Mouse (Mus musculus) splenic B cell, adult 2 months (primary cell): ENCODE measurements at regions not wholly inside any gene's neighbourhood (a gene's known extent, or its start where the extent isn't known, plus 50 kb on each side); places are given as distances from the start of the nearest gene placed in this dataset.

Experiments
- DNase-seq: peaks from one replicate; pipeline ENCODE4 v3.0.0-alpha.2; 2011; ENCODE audit warnings: low read depth, low spot score
- H3K27me3 ChIP-seq: 2 replicates; pipeline ENCODE4 v1.6.1; 2012; ENCODE audit warnings: mild to moderate bottlenecking, low read length, moderate library complexity, mixed read lengths; ENCODE audit not compliant: control insufficient read depth, poor library complexity, insufficient read depth, severe bottlenecking
- H3K36me3 ChIP-seq: 2 replicates; pipeline ENCODE4 v1.6.1; 2012; ENCODE audit warnings: mild to moderate bottlenecking, low read length, moderate library complexity, mixed read lengths; ENCODE audit not compliant: control insufficient read depth, poor library complexity, insufficient read depth, severe bottlenecking

DNA sequence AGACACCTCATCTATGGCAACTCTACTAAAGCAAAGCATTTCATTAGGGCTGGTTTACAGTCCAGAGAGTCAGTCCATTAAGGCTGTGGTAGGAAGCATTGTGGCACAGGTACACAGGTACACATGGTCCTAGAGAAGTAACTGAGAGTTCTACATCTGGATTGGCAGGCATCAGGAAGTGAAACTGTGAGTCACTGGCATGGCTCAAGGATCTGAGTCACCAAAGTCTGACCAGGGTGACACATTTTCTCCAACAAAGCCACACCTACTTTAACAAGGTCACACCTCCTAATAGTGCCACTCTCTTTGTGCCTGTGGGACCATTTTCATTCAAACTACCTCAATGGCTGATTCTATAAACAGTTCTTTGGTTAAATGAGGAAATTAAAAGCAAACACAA lies 2219.2 kb downstream of the 4930444P10Rik start:
- DNase-seq, result peak; percentile 25
- Histone ChIP-seq H3K27me3 (no peaks in the 10 kb centered on the region), H3K36me3 (no peaks in the 10 kb centered on the region)

DNA sequence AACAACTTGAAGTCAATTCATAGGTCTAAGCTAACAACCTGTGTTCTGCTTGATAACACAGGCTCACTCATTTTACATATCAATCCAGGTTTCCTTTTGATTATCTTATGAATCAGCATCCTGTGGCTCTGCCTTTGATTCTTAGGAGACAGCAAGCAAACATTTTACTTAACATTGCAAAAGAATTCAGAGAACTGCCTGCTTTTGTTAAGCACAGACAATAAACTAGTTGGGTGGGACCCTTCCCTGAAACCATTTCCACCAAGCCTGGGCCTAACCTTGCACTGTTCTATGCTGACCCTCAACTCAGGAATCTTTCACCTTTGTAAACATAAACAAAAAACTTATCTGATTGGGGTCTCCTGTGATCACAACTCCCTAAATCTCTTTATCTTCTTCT lies 2220.6 kb downstream of the 4930444P10Rik start:
- no peak for DNase-seq
- H3K27me3 ChIP-seq, result no peaks in the 10 kb centered on the region
- no peaks in the 10 kb centered on the region for H3K36me3 ChIP-seq

DNA sequence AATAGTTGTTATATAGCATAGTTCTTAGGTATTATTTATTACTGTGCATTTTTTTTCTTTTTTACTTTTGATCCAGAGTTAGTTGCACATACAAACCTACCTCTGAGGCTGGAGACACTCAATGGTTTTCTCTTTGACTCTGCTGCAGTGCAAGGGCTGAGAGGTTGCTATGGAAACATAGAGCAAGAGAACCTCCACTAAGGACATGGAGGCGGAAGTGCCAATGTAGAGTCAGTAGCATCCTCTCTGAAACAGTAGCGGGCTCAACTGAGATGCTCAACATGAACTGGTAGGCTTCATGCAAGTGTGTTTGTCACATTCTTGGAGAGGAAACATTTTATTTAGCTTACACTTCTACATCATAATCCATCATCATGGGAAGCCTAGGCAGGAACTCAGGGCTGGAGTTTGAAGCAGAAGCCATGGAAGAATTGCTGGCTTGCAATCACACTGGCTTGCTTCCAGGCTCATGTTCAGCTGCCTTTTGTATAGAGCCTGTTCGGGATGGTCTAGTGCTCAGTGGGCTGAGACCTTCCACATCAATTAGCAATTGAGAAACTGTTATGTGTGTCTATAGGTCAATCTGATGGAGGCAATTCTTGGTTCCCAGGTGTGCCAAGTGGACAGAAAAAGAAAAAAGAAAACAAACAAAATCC lies 2222.4 kb downstream of the 4930444P10Rik start:
- H3K36me3 ChIP-seq, result no peaks in the 10 kb centered on the region
- H3K27me3 ChIP-seq, result no peaks in the 10 kb centered on the region
- no peak for DNase-seq

DNA sequence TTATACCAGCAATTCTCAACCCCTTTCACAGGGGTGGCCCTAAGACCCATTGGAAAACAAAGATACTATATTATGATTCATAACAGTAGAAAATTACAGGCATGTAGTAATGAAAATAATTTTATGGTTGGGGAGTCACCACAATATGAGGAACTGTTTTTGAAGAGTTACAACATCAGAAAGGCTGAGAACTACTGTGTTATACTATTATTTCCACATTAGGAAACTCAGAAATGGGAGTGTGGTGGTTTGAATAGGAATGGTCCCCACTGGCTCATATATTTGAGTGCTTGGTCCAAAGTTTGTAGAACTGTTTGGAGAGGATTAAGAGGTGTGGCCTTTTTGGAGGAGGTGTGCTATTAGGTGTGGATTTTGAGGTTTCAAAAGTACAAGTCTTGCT lies 2227.4 kb downstream of the 4930444P10Rik start:
- H3K36me3 ChIP-seq, result no peaks in the 10 kb centered on the region
- no peak for DNase-seq
- H3K27me3 ChIP-seq, result no peaks in the 10 kb centered on the region

DNA sequence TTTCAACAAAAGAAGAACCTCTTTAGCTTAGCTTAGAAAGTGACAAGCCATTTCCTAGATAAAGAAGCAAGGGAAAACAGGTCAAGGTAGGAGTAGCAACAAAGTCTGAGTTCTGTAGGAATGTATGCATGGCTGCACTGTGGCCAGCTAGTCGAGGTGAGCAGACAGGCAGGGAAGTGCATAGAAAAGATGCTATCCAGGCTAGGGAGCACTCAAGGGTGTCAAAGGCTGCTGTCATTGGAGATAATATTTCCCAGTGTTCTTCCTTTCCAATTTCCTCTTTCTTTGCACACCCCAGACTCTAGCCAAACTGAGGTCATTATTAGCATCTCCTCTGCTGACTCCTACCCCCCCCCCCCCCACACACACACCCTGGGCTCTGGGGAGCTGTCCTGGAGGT lies 2229.4 kb downstream of the 4930444P10Rik start:
- Histone ChIP-seq H3K36me3 (no peaks in the 10 kb centered on the region), H3K27me3 (no peaks in the 10 kb centered on the region)
- no peak for DNase-seq

DNA sequence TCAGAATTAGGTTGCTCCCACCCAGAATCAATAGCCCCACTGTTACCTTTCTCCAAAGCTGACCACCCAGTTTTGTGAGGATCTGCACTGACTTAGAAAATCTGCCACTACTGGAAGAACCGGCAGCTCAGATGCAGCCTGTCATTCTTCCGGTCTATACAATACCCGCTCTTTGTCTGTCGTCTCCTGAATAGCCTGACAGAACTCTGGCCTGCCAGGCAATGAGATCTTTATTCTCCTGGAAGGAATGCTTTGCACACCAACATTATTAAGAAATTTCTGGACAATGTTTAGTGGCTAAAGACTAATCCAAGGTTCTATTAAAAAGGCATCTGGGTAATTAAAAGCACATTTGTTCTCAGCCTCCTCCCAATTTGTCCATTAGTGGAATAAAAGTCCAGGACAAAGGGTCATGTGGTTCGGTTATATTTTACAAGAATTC lies 2232.0 kb downstream of the 4930444P10Rik start:
- H3K27me3 ChIP-seq, result no peaks in the 10 kb centered on the region
- DNase-seq, result no peak
- no peaks in the 10 kb centered on the region for H3K36me3 ChIP-seq

DNA sequence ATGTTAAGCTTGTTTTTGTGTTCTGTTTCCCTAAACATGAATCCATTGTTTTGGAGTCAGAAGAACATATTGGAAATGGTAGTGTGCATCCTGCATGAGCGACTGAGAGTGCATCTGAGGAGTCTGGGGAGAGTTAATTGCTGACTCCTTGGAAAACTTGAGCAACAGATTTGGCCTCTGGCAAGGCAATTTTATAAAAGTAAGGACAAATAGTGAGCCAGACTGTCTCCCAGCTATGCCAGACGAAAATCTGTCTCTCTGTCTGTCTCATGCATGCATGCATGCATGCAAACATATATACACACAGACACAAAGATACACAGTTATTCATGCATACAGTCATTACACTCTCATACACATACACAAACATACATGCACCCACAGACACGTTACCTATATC lies 2232.7 kb downstream of the 4930444P10Rik start:
- no peak for DNase-seq
- Histone ChIP-seq H3K36me3 (no peaks in the 10 kb centered on the region), H3K27me3 (no peaks in the 10 kb centered on the region)

DNA sequence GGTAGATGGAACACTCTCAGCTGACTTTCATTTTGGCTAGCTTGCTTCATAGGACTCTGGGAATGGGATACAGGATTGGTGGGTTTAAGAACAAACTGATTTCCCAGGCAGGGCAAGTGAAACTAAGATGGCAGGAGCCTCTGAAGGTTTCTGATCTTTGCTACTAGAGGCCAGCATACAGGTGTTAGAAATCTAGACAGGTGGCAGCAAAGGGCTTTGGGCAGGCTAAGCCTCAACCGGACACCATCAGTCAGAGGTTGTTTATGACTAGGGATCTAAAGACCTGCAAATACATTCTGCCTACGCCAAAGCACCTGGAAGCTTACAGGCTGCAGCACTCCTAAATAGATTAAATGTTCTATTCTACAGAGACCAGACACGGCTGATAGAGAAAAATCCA lies 2233.4 kb downstream of the 4930444P10Rik start:
- Histone ChIP-seq H3K27me3 (no peaks in the 10 kb centered on the region), H3K36me3 (no peaks in the 10 kb centered on the region)
- DNase-seq, result peak; percentile 46

DNA sequence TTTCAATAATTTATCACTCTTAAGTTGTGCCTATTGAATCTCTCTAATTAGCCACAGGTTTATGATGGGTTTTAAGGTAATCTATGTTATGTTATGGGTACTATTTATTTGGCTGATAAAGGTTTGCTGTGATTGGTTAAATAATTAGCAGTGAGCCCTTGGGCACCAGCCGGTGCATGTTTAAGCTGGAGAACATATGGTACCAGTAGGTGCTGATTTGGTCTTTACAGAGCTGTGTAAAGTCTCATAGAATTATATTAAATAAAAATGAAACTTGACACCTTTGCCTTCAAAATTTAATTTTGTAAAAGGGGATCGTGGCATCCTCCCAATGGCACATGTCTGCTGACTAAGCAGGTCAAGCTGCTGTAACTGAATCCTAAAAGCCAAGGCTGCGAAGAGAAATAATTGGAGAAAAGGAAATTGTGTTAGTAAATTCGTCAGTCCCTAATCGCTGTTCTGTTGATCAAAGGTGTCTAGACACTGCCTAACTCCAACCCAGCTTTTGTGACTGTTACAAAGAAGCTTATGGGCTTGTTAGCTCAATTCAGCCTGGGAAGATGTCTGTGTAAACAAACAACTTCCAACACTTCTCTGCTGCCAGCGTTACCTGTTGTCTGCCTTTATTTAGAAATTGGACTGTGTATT lies 2234.6 kb downstream of the 4930444P10Rik start:
- no peaks in the 10 kb centered on the region for H3K36me3 ChIP-seq
- no peak for DNase-seq
- H3K27me3 ChIP-seq, result no peaks in the 10 kb centered on the region

DNA sequence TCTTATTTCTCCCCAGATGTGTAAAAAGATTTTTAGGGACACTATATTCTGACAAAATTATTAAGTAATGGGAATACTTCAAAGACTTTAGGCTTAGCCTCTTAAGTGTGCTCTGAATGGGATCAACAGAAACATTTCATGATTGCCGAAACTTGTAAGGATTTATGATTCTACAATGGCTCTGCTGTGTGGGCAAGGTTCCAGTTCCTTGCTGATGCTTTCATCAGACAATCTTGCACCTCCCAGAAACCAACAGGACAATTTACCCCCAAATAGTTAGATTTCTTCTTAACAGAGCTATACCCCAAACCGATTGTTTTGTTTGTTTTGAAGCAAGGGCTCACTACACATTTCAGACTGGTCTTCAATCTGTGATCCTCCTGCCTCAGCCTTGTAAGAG lies 2236.1 kb downstream of the 4930444P10Rik start:
- DNase-seq, result no peak
- Histone ChIP-seq H3K36me3 (no peaks in the 10 kb centered on the region), H3K27me3 (no peaks in the 10 kb centered on the region)

DNA sequence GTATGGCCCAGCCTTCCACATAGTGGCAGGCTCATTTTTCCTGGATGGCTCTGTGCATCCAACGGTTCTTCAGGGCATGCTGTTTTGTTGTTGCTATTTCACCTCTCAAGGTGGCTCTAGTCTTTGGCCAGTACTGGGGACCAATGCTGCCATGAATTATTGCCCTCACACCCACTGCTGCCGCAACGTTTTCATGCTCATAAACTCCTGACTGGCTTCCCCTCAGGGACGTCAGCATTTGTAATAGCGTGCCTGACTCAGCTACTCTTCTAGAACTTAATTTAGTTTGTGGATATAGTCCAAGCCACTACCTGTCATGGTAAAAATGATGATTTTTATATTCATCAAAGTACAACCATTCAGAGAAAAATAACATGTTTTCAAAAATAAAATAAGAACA lies 2242.0 kb downstream of the 4930444P10Rik start:
- no peak for DNase-seq
- Histone ChIP-seq H3K27me3 (no peaks in the 10 kb centered on the region), H3K36me3 (no peaks in the 10 kb centered on the region)

DNA sequence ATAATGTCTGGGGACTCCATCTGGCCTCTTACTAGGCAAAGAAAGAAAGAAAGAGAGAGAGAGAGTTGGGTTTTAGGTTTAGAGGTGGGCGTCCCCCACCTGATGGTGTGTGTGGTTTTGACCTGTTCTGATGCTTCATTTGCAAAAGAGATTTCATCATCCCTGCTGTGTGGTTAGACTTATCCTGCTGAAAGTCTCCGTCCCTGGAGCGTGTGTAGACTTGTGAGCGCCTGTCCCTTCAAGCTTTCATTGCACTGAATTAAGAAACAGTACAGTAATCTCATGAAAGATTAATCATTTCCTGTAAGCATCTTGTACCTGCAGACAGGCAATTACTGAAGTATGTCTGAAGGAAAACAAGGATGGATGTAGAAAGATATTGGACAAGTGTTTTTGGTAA lies 2244.1 kb downstream of the 4930444P10Rik start:
- no peaks in the 10 kb centered on the region for H3K27me3 ChIP-seq
- no peak for DNase-seq

DNA sequence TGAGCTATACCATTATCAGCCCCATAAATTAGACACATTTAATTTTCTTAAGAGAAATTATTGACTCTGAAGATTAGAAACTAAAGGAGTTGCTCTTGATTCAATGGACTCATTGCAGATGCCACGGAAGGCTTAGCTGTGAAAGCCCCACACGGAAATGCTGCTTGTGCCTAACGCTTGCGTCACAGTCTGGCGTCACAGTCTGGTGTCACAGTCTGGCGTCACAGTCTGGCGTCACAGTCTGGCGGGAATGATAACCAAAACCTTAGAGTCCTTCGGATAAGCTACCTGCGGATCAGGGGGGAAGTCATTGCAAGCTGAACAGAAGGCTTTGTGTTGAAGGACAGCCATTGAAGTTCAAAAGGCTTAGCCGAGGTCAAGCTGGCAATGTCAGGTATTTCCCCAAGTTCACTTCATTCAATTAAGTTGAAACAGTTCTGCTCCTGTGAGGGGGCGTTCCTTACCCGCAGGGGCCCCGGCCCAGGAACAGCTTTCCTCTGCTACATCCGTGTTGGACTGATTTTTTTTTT lies 2246.7 kb downstream of the 4930444P10Rik start:
- Histone ChIP-seq H3K27me3 (no peaks in the 10 kb centered on the region), H3K36me3 (no peaks in the 10 kb centered on the region)
- DNase-seq, result no peak

More for the DNA sequence above, 2244.1 kb downstream of the 4930444P10Rik start:
- H3K36me3 ChIP-seq, result no peaks in the 10 kb centered on the region

DNA sequence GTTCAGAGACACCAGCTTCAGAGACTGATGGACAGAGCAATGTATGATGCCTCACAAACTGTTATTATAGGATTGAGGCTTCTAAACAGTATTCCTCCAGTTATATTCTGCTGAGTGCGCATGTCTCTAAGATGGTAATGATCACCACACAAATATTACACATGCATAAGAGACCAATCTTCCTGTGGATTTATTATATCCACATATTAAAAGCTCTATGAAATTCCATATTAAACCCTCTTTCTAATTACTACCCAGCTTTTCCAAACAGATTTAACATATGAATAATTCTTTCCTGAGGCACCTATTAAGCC lies 2252.9 kb downstream of the 4930444P10Rik start:
- Histone ChIP-seq H3K27me3 (no peaks in the 10 kb centered on the region), H3K36me3 (no peaks in the 10 kb centered on the region)
- no peak for DNase-seq

DNA sequence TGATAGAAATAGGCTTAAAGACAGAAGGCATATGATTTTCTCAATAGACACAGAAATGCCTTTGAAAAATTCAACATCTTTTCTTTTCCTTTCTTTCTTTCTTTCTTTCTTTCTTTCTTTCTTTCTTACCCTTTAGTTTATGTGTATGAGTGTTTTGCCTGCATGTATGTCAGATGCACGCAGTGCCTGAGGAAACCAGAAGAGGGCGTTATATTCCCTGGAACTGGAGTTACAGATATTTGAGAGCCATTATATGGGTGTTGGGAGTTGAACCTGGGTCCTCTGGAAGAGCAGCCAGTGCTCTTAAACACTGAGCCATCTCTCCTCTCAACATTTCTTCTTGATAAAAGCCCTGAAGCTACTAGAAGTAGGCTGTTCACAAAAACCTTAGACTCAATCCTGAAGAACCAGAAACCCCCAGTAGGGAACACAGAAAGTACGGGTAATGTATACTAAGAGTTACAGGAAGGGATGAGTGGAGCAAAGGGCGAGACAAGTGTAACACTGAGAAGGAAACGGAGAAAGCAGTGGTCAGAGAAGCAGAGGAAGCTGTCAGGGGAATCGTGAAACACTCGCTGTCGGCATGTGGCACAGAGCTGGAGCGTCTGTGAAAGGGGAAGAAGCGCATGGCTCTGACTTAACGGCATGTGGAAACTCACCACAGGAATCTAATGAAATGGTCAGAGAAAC lies 2253.4 kb downstream of the 4930444P10Rik start:
- H3K36me3 ChIP-seq, result no peaks in the 10 kb centered on the region
- no peaks in the 10 kb centered on the region for H3K27me3 ChIP-seq
- no peak for DNase-seq
